Mouse (Mus musculus) spleen, adult 18-20 months (tissue): ENCODE results near the gene Pif1.

Experiments
- DNase-seq, 2 experiments: peaks; one replicate each; pipeline ENCODE4 v3.0.0; 2022; ENCODE audit warnings: mixed read lengths in 2 of 2

Gene Pif1

GRCm38 (mm10) chr9:65598765-65599249, 11.8 kb downstream of the Pif1 start:
- DNase-seq = peak in 1 of 2 experiments; percentile 22

GRCm38 (mm10) chr9:65600951-65601350, 14.0 kb downstream of the Pif1 start:
- DNase-seq = no peak

GRCm38 (mm10) chr9:65603401-65604102, 16.6 kb downstream of the Pif1 start:
- DNase-seq = no peak

GRCm38 (mm10) chr9:65605471-65606136, 18.6 kb downstream of the Pif1 start:
- DNase-seq = peak in 1 of 2 experiments; percentile 23

GRCm38 (mm10) chr9:65606321-65607109, 19.6 kb downstream of the Pif1 start:
- DNase-seq = no peak

GRCm38 (mm10) chr9:65607120-65607519, 20.2 kb downstream of the Pif1 start:
- DNase-seq = no peak

- DNase-seq = no peak
Measured at GRCm38 (mm10) chr9:65611969-65612486, 25.1 kb downstream of the Pif1 start.

- DNase-seq = no peak
Measured at GRCm38 (mm10) chr9:65613098-65613497, 26.1 kb downstream of the Pif1 start.

GRCm38 (mm10) chr9:65619311-65619710, 32.4 kb downstream of the Pif1 start:
- no peak for DNase-seq

GRCm38 (mm10) chr9:65621196-65621595, 34.2 kb downstream of the Pif1 start:
- DNase-seq = no peak

- DNase-seq = no peak
Measured at GRCm38 (mm10) chr9:65621666-65622065, 34.7 kb downstream of the Pif1 start.

- DNase-seq = no peak
Measured at GRCm38 (mm10) chr9:65622826-65623225, 35.9 kb downstream of the Pif1 start.

- no peak for DNase-seq
Measured at GRCm38 (mm10) chr9:65624266-65624665, 37.3 kb downstream of the Pif1 start.

GRCm38 (mm10) chr9:65629025-65629766, 42.2 kb downstream of the Pif1 start, which contains the start of gene Rbpms2:
Rbpms2 (plus strand) TSS chr9:65629648.
- peak; percentile 5 to 12 for DNase-seq

GRCm38 (mm10) chr9:65629767-65630630, 43.0 kb downstream of the Pif1 start:
- peak; percentile 21 to 42 for DNase-seq

GRCm38 (mm10) chr9:65630631-65631353, 43.8 kb downstream of the Pif1 start:
- DNase-seq = peak; percentile 9 to 13

GRCm38 (mm10) chr9:65631354-65632021, 44.5 kb downstream of the Pif1 start:
- DNase-seq = no peak

- no peak for DNase-seq
Measured at GRCm38 (mm10) chr9:65635766-65636165, 48.8 kb downstream of the Pif1 start.

GRCm38 (mm10) chr9:65636926-65637325, 50.0 kb downstream of the Pif1 start:
- no peak for DNase-seq

- DNase-seq = no peak
Measured at GRCm38 (mm10) chr9:65639065-65639464, 52.1 kb downstream of the Pif1 start.
